Mouse (Mus musculus) liver, postnatal 0 days (tissue): ENCODE measurements at regions not wholly inside any gene's neighbourhood (a gene's known extent, or its start where the extent isn't known, plus 50 kb on each side); places are given as distances from the start of the nearest gene placed in this dataset.

Experiments
- CTCF ChIP-seq: sonication (generic); IDR thresholded peaks from 2 replicates; pipeline ENCODE4 v1.5.1; 2016; ENCODE audit warnings: antibody characterized with exemption, low read depth
- EP300 ChIP-seq: IDR thresholded peaks from 2 replicates; pipeline ENCODE4 v1.6.1; 2016; ENCODE audit warnings: antibody characterized with exemption, low read depth, mild to moderate bottlenecking

GRCm38 (mm10) chr5:59921910-59922309, 1886.7 kb upstream of the G6pd2 start:
- TF ChIP-seq CTCF: no peak
- no peak for TF ChIP-seq EP300
